Mouse (Mus musculus) liver, adult 2 months (tissue): ENCODE data around the gene Ttll10.

Source experiments
- CTCF ChIP-seq: fragments of 200-500 bp; IDR thresholded peaks from 2 replicates; pipeline ENCODE4 v1.5.1; 2011; ENCODE audit warnings: low read depth, low read length, control low read depth
- POLR2A ChIP-seq: fragments of 200-500 bp; IDR thresholded peaks from 2 replicates; pipeline ENCODE4 v1.6.1; 2011; ENCODE audit warnings: low read length, control low read depth; ENCODE audit not compliant: insufficient read depth; ENCODE audit errors: extremely low read depth

DNA sequence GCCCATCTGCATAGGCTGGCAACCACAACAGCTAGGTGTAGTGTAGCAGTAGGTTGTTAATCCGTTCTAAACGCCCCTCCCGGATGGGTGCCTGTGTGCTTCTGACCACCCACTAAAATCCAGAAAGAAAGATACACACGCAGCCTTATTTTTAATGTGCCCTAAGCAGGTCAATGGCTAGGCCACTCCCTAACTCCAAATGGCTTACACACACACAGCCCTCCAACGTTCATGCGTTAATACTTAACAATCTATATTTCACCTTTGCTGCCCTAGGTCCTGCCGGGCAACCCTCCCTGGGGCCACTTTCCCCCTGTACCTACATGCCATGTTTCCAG, 28.0 kb downstream of the Ttll10 start:
- TF ChIP-seq CTCF (no peak), POLR2A (no peak)
